Mouse (Mus musculus) E14TG2a.4 (cell line): ENCODE results near the gene Gm35549.

Experiments
- CTCF ChIP-seq: conservative IDR thresholded peaks from 2 replicates; pipeline ENCODE4 v1.5.1; 2014; ENCODE audit warnings: low read length
- NANOG ChIP-seq: IDR thresholded peaks from 2 replicates; pipeline ENCODE4 v1.6.1; 2014; ENCODE audit warnings: borderline replicate concordance, low read length, mixed read lengths
- POU5F1 ChIP-seq: IDR thresholded peaks from 2 replicates; pipeline ENCODE4 v1.6.1; 2014; ENCODE audit warnings: low read length, borderline replicate concordance

DNA sequence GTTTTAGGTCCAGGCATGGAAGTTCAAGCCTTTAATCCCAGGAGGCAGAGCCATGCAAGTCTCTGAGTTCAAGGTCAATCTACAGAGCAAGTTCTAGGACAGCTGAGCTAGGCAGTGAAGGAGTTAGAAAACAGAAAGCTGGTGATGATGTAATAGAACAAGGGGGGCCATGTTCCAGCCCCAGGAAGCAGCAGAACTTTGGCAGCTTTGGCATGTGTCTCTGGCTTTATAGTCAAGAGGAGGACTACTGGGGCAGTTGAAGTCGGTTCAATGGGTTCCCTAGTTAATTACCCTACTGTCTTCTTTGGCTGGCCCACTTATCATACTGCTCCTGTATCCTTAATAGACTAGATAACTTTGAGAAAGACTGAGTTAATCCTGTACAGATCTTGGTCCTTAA lies 30.8 kb upstream of the Gm35549 start:
- TF ChIP-seq CTCF (no peak), NANOG (no peak), POU5F1 (no peak)
